Mouse (Mus musculus) E14TG2a.4 (cell line): ENCODE results near the gene Angpt4.

Source experiments
- H3K27me3 ChIP-seq: 2 replicates; pipeline ENCODE4 v1.6.1; 2014; ENCODE audit warnings: low read length, control low read depth; ENCODE audit not compliant: insufficient read depth
- H3K36me3 ChIP-seq: 2 replicates; pipeline ENCODE4 v1.6.1; 2014; ENCODE audit warnings: low read length, control low read depth; ENCODE audit not compliant: insufficient read depth
- H3K4me1 ChIP-seq: replicated peaks from 2 replicates; pipeline ENCODE4 v1.6.1; 2014; ENCODE audit warnings: low read depth, low read length, control low read depth
- H3K4me3 ChIP-seq: replicated peaks from 2 replicates; pipeline ENCODE4 v1.5.1; 2014; ENCODE audit warnings: mild to moderate bottlenecking, low read length
- H3K9me3 ChIP-seq: 2 replicates; pipeline ENCODE4 v1.6.1; 2014; ENCODE audit warnings: low read length, control low read depth
- CTCF ChIP-seq: conservative IDR thresholded peaks from 2 replicates; pipeline ENCODE4 v1.5.1; 2014; ENCODE audit warnings: low read length
- NANOG ChIP-seq: IDR thresholded peaks from 2 replicates; pipeline ENCODE4 v1.6.1; 2014; ENCODE audit warnings: borderline replicate concordance, low read length, mixed read lengths
- POU5F1 ChIP-seq: IDR thresholded peaks from 2 replicates; pipeline ENCODE4 v1.6.1; 2014; ENCODE audit warnings: low read length, borderline replicate concordance

Angpt4 gene

DNA sequence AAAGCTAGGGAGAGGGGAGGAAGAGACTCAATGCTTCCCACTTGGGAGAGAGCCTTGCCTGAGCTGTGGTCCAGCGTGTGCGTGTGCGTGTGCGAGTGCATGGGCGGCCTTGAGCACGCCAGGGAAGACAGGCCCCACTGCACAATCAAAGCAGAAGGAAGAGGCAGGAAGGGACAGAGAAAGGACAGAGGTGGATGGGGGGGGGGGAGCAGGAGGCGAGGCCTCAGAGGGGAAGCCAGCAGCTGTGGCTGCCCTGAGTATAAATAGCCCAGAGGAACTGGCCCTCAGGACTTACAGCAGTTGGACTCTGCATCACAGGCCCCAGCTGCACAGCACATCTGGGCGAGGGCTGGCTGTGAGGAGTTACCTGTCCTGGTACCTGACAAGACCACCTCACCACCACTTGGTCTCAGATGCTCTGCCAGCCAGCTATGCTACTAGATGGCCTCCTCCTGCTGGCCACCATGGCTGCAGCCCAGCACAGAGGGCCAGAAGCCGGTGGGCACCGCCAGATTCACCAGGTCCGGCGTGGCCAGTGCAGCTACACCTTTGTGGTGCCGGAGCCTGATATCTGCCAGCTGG, at the start of gene Angpt4:
TSS of gene Angpt4 (plus strand) at position 292 of the 582 bp plus-strand sequence.
- H3K4me1 ChIP-seq: peaks cover 13% of the 10 kb centered on the region
- TF ChIP-seq NANOG: no peak
- TF ChIP-seq POU5F1: no peak
- no peak for TF ChIP-seq CTCF
- H3K4me3 ChIP-seq: peak within 1 kb of the TSS; percentile 61
- peaks cover 38% of the 10 kb centered on the region for H3K27me3 ChIP-seq
- no peaks in the 10 kb centered on the region for H3K9me3 ChIP-seq
- no peaks in the 10 kb centered on the region for H3K36me3 ChIP-seq

GRCm38 (mm10) chr2:151862257-151862810, 48.7 kb upstream of the Angpt4 start:
- H3K36me3 ChIP-seq: no peaks in the 10 kb centered on the region
- no peaks in the 10 kb centered on the region for H3K9me3 ChIP-seq
- peaks cover 7% of the 10 kb centered on the region; the same call in 1 of the 2 replicates for H3K4me1 ChIP-seq
- TF ChIP-seq CTCF (peak; percentile 80), POU5F1 (no peak)
- no peak overlapping the region for H3K4me3 ChIP-seq
- H3K27me3 ChIP-seq: peaks cover 26% of the 10 kb centered on the region

- no peaks in the 10 kb centered on the region for H3K36me3 ChIP-seq
- H3K9me3 ChIP-seq: no peaks in the 10 kb centered on the region
- H3K27me3 ChIP-seq: peaks cover 35% of the 10 kb centered on the region
- peaks cover 17% of the 10 kb centered on the region for H3K4me1 ChIP-seq
- TF ChIP-seq POU5F1: no peak
- no peak for TF ChIP-seq NANOG
- no peak for TF ChIP-seq CTCF
- H3K4me3 ChIP-seq: no peak overlapping the region
These were observed 46.1 kb upstream of the Angpt4 start for GRCm38 (mm10) chr2:151864941-151865340.

GRCm38 (mm10) chr2:151866487-151866886, 44.5 kb upstream of the Angpt4 start:
- Histone ChIP-seq H3K27me3 (peaks cover 36% of the 10 kb centered on the region), H3K36me3 (no peaks in the 10 kb centered on the region), H3K4me3 (no peak overlapping the region), H3K9me3 (no peaks in the 10 kb centered on the region), H3K4me1 (peaks cover 17% of the 10 kb centered on the region)
- TF ChIP-seq NANOG: no peak
- TF ChIP-seq CTCF: peak; percentile 79

DNA sequence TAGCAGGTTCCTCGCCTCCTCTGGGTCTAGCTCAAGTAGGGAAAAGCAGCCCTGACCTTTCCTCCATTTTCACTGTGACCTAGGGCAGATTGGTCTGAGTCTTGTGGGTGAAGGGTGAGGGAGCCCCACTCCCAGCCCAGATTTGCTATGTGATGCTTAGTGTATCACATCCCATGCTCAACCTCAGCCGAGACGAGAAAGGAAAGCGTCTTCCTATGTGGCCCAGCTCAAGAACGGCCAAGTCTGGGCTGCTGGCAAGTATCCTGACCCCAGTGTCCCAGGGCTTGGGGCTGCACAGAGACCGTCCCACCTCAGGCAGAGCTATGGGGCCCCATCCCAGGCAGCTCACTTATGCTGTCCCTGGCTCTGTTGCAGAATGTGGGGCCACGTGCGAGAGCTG, 42.8 kb upstream of the Angpt4 start:
- TF ChIP-seq POU5F1 (no peak), CTCF (no peak), NANOG (no peak)
- peaks cover 51% of the 10 kb centered on the region for H3K27me3 ChIP-seq
- H3K36me3 ChIP-seq: no peaks in the 10 kb centered on the region
- H3K9me3 ChIP-seq: no peaks in the 10 kb centered on the region
- H3K4me1 ChIP-seq: peaks cover 17% of the 10 kb centered on the region
- H3K4me3 ChIP-seq: peak overlapping the region; percentile 58

GRCm38 (mm10) chr2:151874551-151874950, 36.5 kb upstream of the Angpt4 start:
- Histone ChIP-seq H3K4me3 (no peak overlapping the region), H3K9me3 (no peaks in the 10 kb centered on the region), H3K36me3 (no peaks in the 10 kb centered on the region), H3K4me1 (peaks cover 3% of the 10 kb centered on the region; the same call in 1 of the 2 replicates), H3K27me3 (peaks cover 45% of the 10 kb centered on the region)
- TF ChIP-seq CTCF (peak; percentile 40), NANOG (no peak), POU5F1 (no peak)

DNA sequence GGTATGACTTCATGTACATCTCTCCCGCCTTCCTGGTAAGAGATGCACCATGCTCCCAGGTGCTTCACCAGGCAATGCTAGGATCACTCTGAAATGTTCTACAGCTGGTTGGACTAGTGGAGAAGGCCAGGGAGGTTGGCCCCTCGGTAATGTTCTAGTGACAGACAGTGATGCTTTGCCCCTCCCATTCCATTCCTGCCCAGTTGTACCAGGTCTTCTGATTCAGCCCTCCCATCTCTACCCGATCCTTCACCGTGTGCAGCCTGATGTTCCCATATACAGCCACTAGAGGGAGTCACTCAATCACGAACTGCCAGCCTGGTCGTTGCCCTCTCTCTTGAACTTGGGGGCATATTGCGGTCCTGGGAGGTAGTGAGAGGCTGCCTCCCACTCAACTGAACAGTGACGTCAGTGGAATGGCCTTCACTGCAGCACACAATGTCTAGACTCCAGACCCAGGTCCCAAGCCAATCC, 35.0 kb upstream of the Angpt4 start:
- peak; percentile 81 for TF ChIP-seq CTCF
- TF ChIP-seq NANOG: no peak
- peaks cover 10% of the 10 kb centered on the region; the same call in 1 of the 2 replicates for H3K4me1 ChIP-seq
- H3K9me3 ChIP-seq: no peaks in the 10 kb centered on the region
- no peaks in the 10 kb centered on the region for H3K36me3 ChIP-seq
- H3K4me3 ChIP-seq: no peak overlapping the region
- H3K27me3 ChIP-seq: peaks cover 39% of the 10 kb centered on the region

DNA sequence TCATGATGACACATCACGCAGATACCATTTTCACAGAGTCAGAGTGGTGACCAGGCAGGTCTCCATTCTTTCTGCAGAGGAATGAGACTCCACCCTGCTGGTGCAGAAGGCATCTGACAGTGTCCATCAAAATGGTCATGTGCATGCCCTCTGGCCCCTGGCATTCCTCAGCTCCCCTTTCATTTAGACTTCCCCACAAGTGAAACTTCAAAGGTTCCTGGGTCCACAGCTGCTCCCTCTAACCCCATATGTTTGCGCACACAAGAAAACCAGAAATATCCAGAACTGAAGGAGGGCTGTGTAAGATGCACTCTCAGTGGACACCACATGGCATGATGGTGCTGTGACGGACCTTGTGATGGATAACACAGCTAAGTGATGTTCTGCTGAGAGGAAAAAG, 32.4 kb upstream of the Angpt4 start:
- TF ChIP-seq CTCF (no peak), POU5F1 (no peak), NANOG (no peak)
- Histone ChIP-seq H3K4me3 (no peak overlapping the region), H3K27me3 (peaks cover 20% of the 10 kb centered on the region), H3K9me3 (no peaks in the 10 kb centered on the region), H3K4me1 (peaks cover 10% of the 10 kb centered on the region; the same call in 1 of the 2 replicates), H3K36me3 (no peaks in the 10 kb centered on the region)

DNA sequence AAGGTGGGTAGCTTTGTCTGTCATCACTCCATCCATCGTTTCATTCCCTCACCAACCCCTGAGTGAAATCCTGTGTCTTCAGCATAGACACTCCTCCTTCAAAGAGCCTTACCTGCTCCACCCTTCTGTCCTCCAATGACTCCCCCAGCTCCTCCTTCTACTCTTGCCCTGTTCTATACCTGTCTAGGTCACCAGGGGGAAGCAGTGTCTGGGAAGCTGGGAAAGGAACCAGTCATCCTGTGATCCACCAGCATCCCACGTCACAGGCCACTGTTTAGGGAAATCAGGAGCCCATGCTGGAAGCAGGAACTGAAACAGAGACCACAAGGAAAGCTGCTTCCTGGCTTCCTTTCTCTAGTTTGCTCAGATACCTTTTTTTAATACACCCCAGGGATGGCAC, 31.2 kb upstream of the Angpt4 start:
- TF ChIP-seq NANOG (no peak), POU5F1 (no peak), CTCF (peak; percentile 47)
- Histone ChIP-seq H3K9me3 (no peaks in the 10 kb centered on the region), H3K27me3 (peaks cover 12% of the 10 kb centered on the region; the same call in 1 of the 2 replicates), H3K4me1 (peaks cover 10% of the 10 kb centered on the region; the same call in 1 of the 2 replicates), H3K36me3 (no peaks in the 10 kb centered on the region), H3K4me3 (peak overlapping the region; percentile 52)
